In the genomic region with DNA sequence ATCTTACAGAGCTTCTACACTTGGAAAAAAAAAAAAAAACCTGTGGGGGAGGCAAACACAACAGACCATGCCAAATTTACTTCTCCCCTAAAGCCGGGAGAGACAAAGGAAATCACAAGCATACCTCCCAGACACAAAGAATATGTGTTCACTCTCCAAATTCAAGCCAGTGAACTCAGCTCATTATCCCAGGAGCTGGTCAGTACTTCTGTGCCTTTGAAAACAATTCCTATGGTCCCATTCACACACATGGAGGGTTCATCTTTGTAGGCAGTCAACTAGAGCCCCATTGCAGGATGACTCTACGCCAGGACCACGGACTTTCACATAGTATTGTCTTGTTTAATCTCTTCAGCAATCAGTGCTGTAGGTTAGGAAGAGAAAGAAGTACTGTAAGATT, we compare ENCODE assay signal across 20 mouse cellular contexts.
DNase-seq lines count a peak whose midpoint lies in the region; ATAC-seq lines count a peak whose summit lies in the region.
"Had no signal": no experiment of that assay in that cellular context is flagged by ENCODE, and none has a peak within 500 bp of the region (broad histone marks: within the 10 kb centered on the region; RNA-seq: fewer than 3 reads in every experiment).

No protein-coding gene starts in this region.

- WGBS in hindbrain, embryonic 10.5 days = 21% methylated on average over 3 of the region's 3 CpGs
- WGBS in hindbrain, embryonic 16.5 days = 28% methylated on average over 3 of the region's 3 CpGs
- WGBS in hindbrain, embryonic 13.5 days = 28% methylated on average over 3 of the region's 3 CpGs
- 18% methylated on average over 3 of the region's 3 CpGs for WGBS in neural tube, embryonic 14.5 days

- ATAC-seq in hindbrain, embryonic 16.5 days = no peak
- no peak for ATAC-seq in hindbrain, embryonic 13.5 days (ENCODE audit: low FRiP score)
- no peak for ATAC-seq in neural tube, embryonic 14.5 days (ENCODE audit: low read depth)
- ATAC-seq in erythroblast, adult 5-6 weeks (replicated peaks; ENCODE audit: low FRiP score, poor library complexity, severe bottlenecking) = no peak
- ATAC-seq: intestine, embryonic 16.5 days; liver, postnatal 0 days had no signal

- no peak for DNase-seq in hindbrain, embryonic 10.5 days (ENCODE audit: low spot score)
- peak; percentile 43 for DNase-seq in retina, postnatal 1 day
- DNase-seq in retina, embryonic 14.5 days (ENCODE audit: low spot score) = no peak
- DNase-seq in adrenal gland, postnatal 36 days = no peak
- DNase-seq: cerebellum, adult 9-11 months; gastrocnemius, postnatal 36 days; left cerebral cortex, postnatal 4 days; liver, postnatal 0 days; lung, postnatal 14 days; thymus, postnatal 25 days had no signal

- H3K27ac ChIP-seq in hindbrain, embryonic 10.5 days = peak overlapping the region; percentile 86
- H3K27ac ChIP-seq in hindbrain, embryonic 16.5 days (ENCODE audit: low read depth, low read length) = no peak overlapping the region
- H3K27ac ChIP-seq in hindbrain, embryonic 13.5 days = peak overlapping the region; percentile 2; the same call in 1 of the 2 replicates
- H3K27ac ChIP-seq in neural tube, embryonic 14.5 days (ENCODE audit: low read depth, low read length) = no peak overlapping the region
- H3K27ac ChIP-seq: heart, embryonic 15.5 days; kidney, embryonic 15.5 days had no signal

- no peak overlapping the region for H3K4me3 ChIP-seq in hindbrain, embryonic 10.5 days
- no peak overlapping the region for H3K4me3 ChIP-seq in hindbrain, embryonic 16.5 days (ENCODE audit: low read length)
- no peak overlapping the region for H3K4me3 ChIP-seq in hindbrain, embryonic 13.5 days
- no peak overlapping the region for H3K4me3 ChIP-seq in neural tube, embryonic 14.5 days (ENCODE audit: low read depth, low read length)
- H3K4me3 ChIP-seq: heart, embryonic 15.5 days; kidney, embryonic 15.5 days; megakaryocyte, embryonic 14.5 days; myocyte had no signal

- H3K36me3 ChIP-seq in hindbrain, embryonic 10.5 days = no peaks in the 10 kb centered on the region
- H3K36me3 ChIP-seq in hindbrain, embryonic 16.5 days (ENCODE audit: control insufficient read depth, insufficient read depth, low read length) = no peaks in the 10 kb centered on the region
- no peaks in the 10 kb centered on the region for H3K36me3 ChIP-seq in hindbrain, embryonic 13.5 days
- no peaks in the 10 kb centered on the region for H3K36me3 ChIP-seq in neural tube, embryonic 14.5 days (ENCODE audit: control insufficient read depth, insufficient read depth, low read length)
- H3K36me3 ChIP-seq: heart, embryonic 15.5 days; kidney, embryonic 15.5 days had no signal

- no peak overlapping the region; the same call in 1 of the 2 replicates for H3K4me2 ChIP-seq in hindbrain, embryonic 16.5 days (ENCODE audit: low read length)
- 0 out of 2 replicates have a peak overlapping the region, but pooled peaks have one; percentile 13 for H3K4me2 ChIP-seq in hindbrain, embryonic 13.5 days
- H3K4me2 ChIP-seq in neural tube, embryonic 14.5 days (ENCODE audit: low read depth, low read length) = peak overlapping the region; percentile 11; the same call in 1 of the 2 replicates
- H3K4me2 ChIP-seq: heart, embryonic 15.5 days; kidney, embryonic 15.5 days had no signal

- H3K9me3 ChIP-seq in hindbrain, embryonic 10.5 days = no peaks in the 10 kb centered on the region
- H3K9me3 ChIP-seq in hindbrain, embryonic 16.5 days (ENCODE audit: control insufficient read depth, low read length) = no peaks in the 10 kb centered on the region
- no peaks in the 10 kb centered on the region for H3K9me3 ChIP-seq in hindbrain, embryonic 13.5 days
- no peaks in the 10 kb centered on the region for H3K9me3 ChIP-seq in neural tube, embryonic 14.5 days (ENCODE audit: control insufficient read depth, low read length)
- H3K9me3 ChIP-seq: heart, embryonic 15.5 days; kidney, embryonic 15.5 days had no signal

- H3K9ac ChIP-seq in hindbrain, embryonic 16.5 days (ENCODE audit: low read depth, low read length) = no peak overlapping the region
- peak overlapping the region; percentile 26; the same call in 1 of the 2 replicates for H3K9ac ChIP-seq in hindbrain, embryonic 13.5 days
- no peak overlapping the region for H3K9ac ChIP-seq in neural tube, embryonic 14.5 days (replicated peaks; ENCODE audit: low read depth, low read length)
- H3K9ac ChIP-seq: heart, embryonic 15.5 days; kidney, embryonic 15.5 days; liver, postnatal 0 days had no signal

- H3K4me1 ChIP-seq in hindbrain, embryonic 10.5 days (replicated peaks) = peaks cover 40% of the 10 kb centered on the region
- H3K4me1 ChIP-seq in hindbrain, embryonic 16.5 days (ENCODE audit: control insufficient read depth, insufficient read depth, low read depth, low read length) = peaks cover 5% of the 10 kb centered on the region
- H3K4me1 ChIP-seq in hindbrain, embryonic 13.5 days (replicated peaks) = peaks cover 27% of the 10 kb centered on the region
- H3K4me1 ChIP-seq in neural tube, embryonic 14.5 days (ENCODE audit: control insufficient read depth, insufficient read depth, low read length) = peaks cover 6% of the 10 kb centered on the region
- H3K4me1 ChIP-seq: heart, embryonic 15.5 days; megakaryocyte, embryonic 14.5 days had no signal

- H3K27me3 ChIP-seq in hindbrain, embryonic 10.5 days (ENCODE audit: insufficient read depth, poor library complexity, severe bottlenecking) = no peaks in the 10 kb centered on the region; the same call in 1 of the 2 replicates
- no peaks in the 10 kb centered on the region for H3K27me3 ChIP-seq in hindbrain, embryonic 16.5 days (replicated peaks; ENCODE audit: control insufficient read depth, insufficient read depth, low read length)
- H3K27me3 ChIP-seq in hindbrain, embryonic 13.5 days = no peaks in the 10 kb centered on the region
- H3K27me3 ChIP-seq in neural tube, embryonic 14.5 days (ENCODE audit: control insufficient read depth, insufficient read depth, low read length) = no peaks in the 10 kb centered on the region
- H3K27me3 ChIP-seq: CH12.LX; heart, embryonic 15.5 days; kidney, embryonic 15.5 days; megakaryocyte, embryonic 14.5 days had no signal

Comparison
In these comparisons a context has a peak if more than half of its experiments do, and no peak if none do; other contexts are left out.
1. H3K27ac ChIP-seq: peak in hindbrain, embryonic 10.5 days (single experiment) and hindbrain, embryonic 13.5 days (single experiment); none in hindbrain, embryonic 16.5 days (single experiment) and neural tube, embryonic 14.5 days (single experiment).